Mouse (Mus musculus): ENCODE measurements around the gene Magi2.

Gene Magi2

GRCm38 (mm10) chr5:20074867-20075266, 848.0 kb downstream of the Magi2 start:
- no peak for DNase-seq (ENCODE audit: low spot score in 2 of 2)

GRCm38 (mm10) chr5:20078931-20079330, 852.1 kb downstream of the Magi2 start:
- DNase-seq (ENCODE audit: low spot score in 2 of 2) = no peak

- DNase-seq (ENCODE audit: low spot score in 2 of 2) = no peak
Observed at GRCm38 (mm10) chr5:20080605-20081309, 853.9 kb downstream of the Magi2 start.

GRCm38 (mm10) chr5:20082368-20082767, 855.5 kb downstream of the Magi2 start:
- DNase-seq (ENCODE audit: low spot score in 2 of 2) = no peak

GRCm38 (mm10) chr5:20087083-20087482, 860.2 kb downstream of the Magi2 start:
- no peak for DNase-seq (ENCODE audit: low spot score in 2 of 2)

DNA sequence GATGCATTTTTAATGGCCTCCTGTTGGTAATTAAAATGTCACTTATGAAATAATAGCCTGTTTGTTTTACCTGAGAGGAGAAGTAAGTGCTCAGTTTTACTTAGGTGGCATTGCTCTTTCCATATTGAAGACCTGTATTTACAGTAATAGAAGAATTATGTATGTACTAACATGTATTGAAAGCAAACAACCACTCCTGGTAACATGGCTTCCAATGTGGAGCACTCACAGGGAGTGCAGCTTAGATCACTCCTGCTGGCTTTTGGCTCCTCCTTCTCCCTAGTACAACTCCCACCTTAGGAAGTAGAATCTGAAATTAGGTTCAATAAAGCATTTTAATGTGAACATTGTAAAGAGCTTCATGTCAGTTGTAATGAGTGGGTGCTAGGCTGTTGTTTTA, 877.0 kb downstream of the Magi2 start:
- no peak for DNase-seq (ENCODE audit: low spot score in 2 of 2)

GRCm38 (mm10) chr5:20104496-20104895, 877.7 kb downstream of the Magi2 start:
- DNase-seq (ENCODE audit: low spot score in 2 of 2) = no peak

GRCm38 (mm10) chr5:20109496-20109895, 882.7 kb downstream of the Magi2 start:
- no peak for DNase-seq (ENCODE audit: low spot score in 2 of 2)

DNA sequence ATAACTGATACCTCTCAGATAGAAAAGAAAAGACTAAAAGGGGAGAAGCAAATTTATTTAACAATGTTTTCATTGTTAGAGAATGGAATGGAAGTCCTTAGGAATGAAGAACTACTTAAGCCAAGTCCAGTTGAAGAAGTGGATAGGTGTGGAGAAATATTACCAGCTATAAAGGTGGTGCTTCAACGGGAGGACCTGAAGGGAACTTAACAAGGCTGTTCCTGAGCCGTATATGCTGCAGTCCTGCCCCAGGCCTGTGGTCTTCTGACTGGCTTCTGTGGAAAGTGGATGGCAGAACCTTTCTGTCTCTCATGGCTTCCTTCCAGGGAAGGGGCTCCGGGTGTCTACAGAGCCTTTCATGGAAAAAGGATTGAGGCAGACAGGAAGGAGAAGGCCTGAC, 890.3 kb downstream of the Magi2 start:
- DNase-seq (ENCODE audit: low spot score in 2 of 2) = no peak

GRCm38 (mm10) chr5:20140235-20140634, 913.4 kb downstream of the Magi2 start:
- no peak for DNase-seq (ENCODE audit: low spot score in 2 of 2)

GRCm38 (mm10) chr5:20140662-20141444, 914.0 kb downstream of the Magi2 start:
- DNase-seq (ENCODE audit: low spot score in 2 of 2) = no peak

- DNase-seq (ENCODE audit: low spot score in 2 of 2) = no peak
Observed at GRCm38 (mm10) chr5:20153359-20154125, 926.7 kb downstream of the Magi2 start.

GRCm38 (mm10) chr5:20196765-20197164, 969.9 kb downstream of the Magi2 start:
- no peak for DNase-seq (ENCODE audit: low spot score in 2 of 2)

- no peak for DNase-seq (ENCODE audit: low spot score in 2 of 2)
Observed at GRCm38 (mm10) chr5:20197395-20197794, 970.6 kb downstream of the Magi2 start.

- DNase-seq (ENCODE audit: low spot score in 2 of 2) = no peak
Observed at GRCm38 (mm10) chr5:20201348-20201747, 974.5 kb downstream of the Magi2 start.

DNA sequence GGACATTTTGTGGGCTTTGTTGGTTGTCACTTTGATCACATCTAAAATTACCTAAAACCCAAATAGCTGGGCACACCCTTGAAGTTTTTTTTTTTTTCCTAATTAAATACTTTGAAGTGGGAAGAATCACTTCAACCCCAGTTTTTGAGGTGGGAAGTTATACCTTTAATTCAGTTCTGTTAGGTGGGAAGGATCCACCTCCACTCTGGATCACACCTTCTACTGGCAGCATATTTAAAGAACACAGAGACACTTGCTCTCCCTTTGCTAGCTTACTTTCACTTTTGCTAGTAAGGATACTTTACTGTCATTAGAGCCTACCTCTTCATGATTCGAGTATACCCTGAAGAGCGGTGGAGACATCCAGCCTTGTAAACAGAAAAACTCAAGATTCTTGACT, 981.3 kb downstream of the Magi2 start:
- no peak for DNase-seq (ENCODE audit: low spot score in 2 of 2)

DNA sequence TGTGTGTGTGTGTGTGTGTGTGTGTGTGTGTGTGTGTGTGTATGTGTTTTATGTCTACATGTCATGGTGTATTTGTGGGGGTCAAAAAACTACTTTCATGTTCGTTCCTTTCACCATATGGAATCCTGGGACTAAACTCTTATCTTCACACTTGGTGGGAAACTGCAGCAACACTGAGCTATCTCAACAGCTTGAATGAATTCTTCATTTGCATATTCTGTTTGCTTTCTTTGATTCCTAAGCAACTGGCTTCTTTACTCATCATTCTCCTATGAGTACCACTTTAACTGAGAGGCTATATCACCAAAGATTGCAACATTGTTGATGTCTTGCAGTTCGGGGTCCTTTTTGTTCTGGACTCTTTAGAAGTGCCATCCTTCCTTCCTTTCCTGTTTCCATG, 986.5 kb downstream of the Magi2 start:
- DNase-seq (ENCODE audit: low spot score in 2 of 2) = no peak

DNA sequence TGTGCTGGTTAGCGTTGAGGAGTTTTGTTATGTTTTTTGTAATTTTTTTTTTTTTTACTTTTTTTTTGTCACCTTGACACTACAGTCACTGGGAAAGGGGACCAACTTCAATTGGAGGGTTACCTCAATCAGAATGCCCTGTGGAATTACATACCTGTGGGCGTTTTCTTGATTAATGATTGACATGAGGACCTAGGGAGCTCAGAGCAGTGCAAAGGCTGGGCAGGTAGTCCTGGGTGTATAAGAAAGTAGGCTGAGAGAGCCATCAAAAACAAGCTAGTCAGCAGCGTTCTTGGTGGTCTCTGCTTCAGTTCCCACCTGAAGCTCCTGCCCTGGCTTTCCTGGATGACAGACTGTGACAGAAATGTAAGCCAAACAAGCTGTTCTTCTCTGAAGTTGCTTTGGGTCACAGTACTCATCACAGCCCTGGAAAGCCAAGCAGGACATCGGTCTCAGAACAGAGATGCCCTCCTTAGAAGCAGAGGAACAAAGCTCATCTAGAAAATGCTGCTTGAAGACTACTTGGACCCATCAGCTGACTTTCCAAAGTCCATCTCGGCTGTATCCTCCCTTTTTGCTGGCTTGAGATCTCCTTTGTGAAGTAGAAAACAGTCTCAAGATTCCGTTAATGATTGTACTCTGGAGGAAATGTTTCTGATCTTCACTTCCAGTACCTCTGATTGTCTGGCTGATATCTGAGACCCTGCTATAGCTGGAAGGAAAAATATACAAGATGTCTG, 999.8 kb downstream of the Magi2 start:
- DNase-seq (ENCODE audit: low spot score in 2 of 2) = no peak

DNA sequence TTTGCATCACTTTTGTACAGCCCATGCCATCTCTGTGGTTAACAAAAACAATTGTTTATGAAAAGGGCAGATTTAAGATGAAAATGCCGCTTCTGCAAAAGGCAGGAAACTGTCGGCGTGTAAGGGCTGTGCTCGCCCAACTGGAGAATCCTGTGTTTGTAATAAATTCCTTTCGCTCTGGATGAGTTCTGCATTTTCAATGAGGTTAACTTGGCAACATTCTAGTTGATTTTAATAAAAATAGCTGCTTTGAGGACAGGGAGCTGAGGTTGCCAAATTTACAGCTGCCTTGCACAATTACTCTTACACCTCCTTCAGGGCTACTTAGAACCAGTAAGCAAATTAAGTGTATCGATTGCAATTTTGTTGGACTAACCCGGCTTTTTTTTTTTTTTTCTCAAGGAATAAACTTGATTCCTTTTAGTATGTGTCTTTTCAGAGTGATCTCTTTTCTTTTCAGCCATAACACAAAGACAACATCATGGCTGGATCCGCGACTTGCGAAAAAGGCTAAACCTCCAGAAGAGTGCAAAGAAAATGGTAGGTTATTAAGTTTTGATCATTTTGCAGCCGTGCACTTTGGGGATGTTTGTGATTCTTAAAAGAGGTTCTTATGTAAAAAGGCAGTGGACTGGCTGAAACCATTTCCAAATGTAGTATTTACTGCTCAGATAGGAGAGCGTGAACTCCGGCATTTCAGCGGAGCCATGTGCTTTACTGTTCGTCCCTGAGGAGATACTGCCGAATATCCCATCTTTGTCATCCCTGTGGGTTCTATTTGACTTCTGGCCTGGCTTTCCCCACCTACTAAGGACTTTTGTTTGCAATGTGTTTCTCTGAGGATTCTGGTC, 1001.3 kb downstream of the Magi2 start:
- DNase-seq (ENCODE audit: low spot score in 2 of 2) = no peak

GRCm38 (mm10) chr5:20231908-20232307, 1005.1 kb downstream of the Magi2 start:
- no peak for DNase-seq (ENCODE audit: low spot score in 2 of 2)

GRCm38 (mm10) chr5:20241523-20241922, 1014.7 kb downstream of the Magi2 start:
- no peak for DNase-seq (ENCODE audit: low spot score in 2 of 2)

Data from natural killer cell, adult 2 months (primary cell).